In genomic region chr1:136518699-136519356, GRCm38 (mm10) we compare ENCODE assay signal across 14 mouse cellular contexts. TPM values are rescaled to one million over a fixed set of nuclear protein-coding genes. Genes with fewer than 3 reads are reported as not detected.
DNase-seq lines count a peak whose midpoint lies in the region; ATAC-seq and TF ChIP-seq lines count a peak whose summit lies in the region.
"Had no signal": no experiment of that assay in that cellular context is flagged by ENCODE, and none has a peak within 500 bp of the region (broad histone marks: within the 10 kb centered on the region; RNA-seq: fewer than 3 reads in every experiment).

No protein-coding gene starts in this region.

- no peaks in the 10 kb centered on the region for H3K9me3 ChIP-seq in heart, embryonic 12.5 days (replicated peaks)
- no peaks in the 10 kb centered on the region for H3K9me3 ChIP-seq in kidney, embryonic 16.5 days (ENCODE audit: low read length)

- 0 out of 2 replicates have a peak overlapping the region, but pooled peaks have one; percentile 15 for H3K4me2 ChIP-seq in heart, embryonic 12.5 days
- 0 out of 2 replicates have a peak overlapping the region, but pooled peaks have one; percentile 16 for H3K4me2 ChIP-seq in kidney, embryonic 16.5 days (replicated peaks; ENCODE audit: low read depth, low read length)
- H3K4me2 ChIP-seq: liver, embryonic 11.5 days had no signal

- no peak overlapping the region for H3K4me3 ChIP-seq in heart, embryonic 12.5 days
- H3K4me3 ChIP-seq in kidney, embryonic 16.5 days (ENCODE audit: low read length): no peak overlapping the region
- no peak overlapping the region for H3K4me3 ChIP-seq in gastrocnemius, adult 2 months

- H3K36me3 ChIP-seq in heart, embryonic 12.5 days: peaks cover 36% of the 10 kb centered on the region
- H3K36me3 ChIP-seq in kidney, embryonic 16.5 days (ENCODE audit: insufficient read depth, low read length): peaks cover 19% of the 10 kb centered on the region; the same call in 1 of the 2 replicates

- 0 out of 2 replicates have a peak, but pooled peaks have one; percentile 15 for ATAC-seq in heart, embryonic 12.5 days (ENCODE audit: insufficient number of reproducible peaks, low FRiP score)
- peak; percentile 86 for ATAC-seq in kidney, embryonic 16.5 days (ENCODE audit: low FRiP score, low TSS enrichment)
- ATAC-seq: hindbrain, postnatal 0 days had no signal

- no peak overlapping the region for H3K9ac ChIP-seq in heart, embryonic 12.5 days
- no peak overlapping the region for H3K9ac ChIP-seq in kidney, embryonic 16.5 days (replicated peaks; ENCODE audit: low read length)

- no peak overlapping the region for H3K27ac ChIP-seq in heart, embryonic 12.5 days (ENCODE audit: poor library complexity, severe bottlenecking)
- no peak overlapping the region for H3K27ac ChIP-seq in kidney, embryonic 16.5 days (ENCODE audit: low read length)
- no peak overlapping the region for H3K27ac ChIP-seq in gastrocnemius, adult 2 months
- H3K27ac ChIP-seq: hindbrain, postnatal 0 days had no signal

- intact Hi-C loops in heart, postnatal 14 days (cut with DNase I): no loop called here
- intact Hi-C loops in gastrocnemius, adult 2 months (cut with DNase I): no loop called here

- H3K27me3 ChIP-seq in heart, embryonic 12.5 days (replicated peaks): no peaks in the 10 kb centered on the region
- no peaks in the 10 kb centered on the region for H3K27me3 ChIP-seq in kidney, embryonic 16.5 days (ENCODE audit: insufficient read depth, low read length)

- peaks cover 9% of the 10 kb centered on the region for H3K4me1 ChIP-seq in heart, embryonic 12.5 days (replicated peaks)
- peaks cover 8% of the 10 kb centered on the region for H3K4me1 ChIP-seq in kidney, embryonic 16.5 days (ENCODE audit: insufficient read depth, low read length)

- no peak for TF ChIP-seq CTCF in gastrocnemius, adult 2 months (IDR thresholded peaks at IDR 0.05)

- 60% methylated on average over 7 of the region's 7 CpGs for WGBS in heart, embryonic 12.5 days
- WGBS in kidney, embryonic 16.5 days: 25% methylated on average over 7 of the region's 7 CpGs

- DNase-seq in heart, postnatal 14 days: no peak
- DNase-seq in kidney, postnatal 25 days: no peak
- DNase-seq in embryo, embryonic 10 days (ENCODE audit: low spot score): peak; percentile 58
- DNase-seq in lung, postnatal 36 days: peak; percentile 34
- no peak for DNase-seq in gastrocnemius, adult 2 months
- no peak for DNase-seq in thymus, postnatal 25 days
- DNase-seq: adrenal gland, adult 8-10 months; cerebellum, adult 8-10 months; midbrain, embryonic 14.5 days; right cerebral cortex, postnatal 4 days had no signal

RNA-seq across cellular contexts. Expression of gene Kif14, which starts 52.7 kb away (rescaled TPM):
- 5.7 and 6.8 TPM in 2 replicates for polyA plus RNA-seq in heart, embryonic 12.5 days (2016; fragmentation: Nextera tagmentation; extraction: Ambion mirVana)
- total RNA-seq in heart, postnatal 14 days (2021): 1 to 10 TPM in 1 of 2 experiments, under 1 TPM in 1; 0.81 to 1.2 TPM
- polyA plus RNA-seq in kidney, embryonic 16.5 days (2015; fragmentation: Nextera tagmentation; extraction: Ambion mirVana): 4.7 and 6.7 TPM in 2 replicates
- total RNA-seq in gastrocnemius, adult 2 months (2021): under 1 TPM in 1 of 2 experiments, not detected in 1; 0.08 TPM

Comparison
In these comparisons a context has a peak if more than half of its experiments do, and no peak if none do; other contexts are left out.
1. DNase-seq: peak in embryo, embryonic 10 days (single experiment) and lung, postnatal 36 days (single experiment); none in heart, postnatal 14 days (0 of 2), kidney, postnatal 25 days (0 of 2), gastrocnemius, adult 2 months (single experiment) and thymus, postnatal 25 days (single experiment).